ENCODE assay signal across 15 mouse cellular contexts in genomic region chr9:36435051-36435764, GRCm38 (mm10). TPM values are rescaled to one million over a fixed set of nuclear protein-coding genes. Genes with fewer than 3 reads are reported as not detected.
DNase-seq lines count a peak whose midpoint lies in the region.
"Had no signal": no experiment of that assay in that cellular context is flagged by ENCODE, and none has a peak within 500 bp of the region (broad histone marks: within the 10 kb centered on the region; RNA-seq: fewer than 3 reads in every experiment).

No protein-coding gene starts in this region.

- peak; percentile 18 for DNase-seq in kidney, postnatal 10 days
- DNase-seq in kidney, postnatal 25 days: no peak
- peak; percentile 36 for DNase-seq in urinary bladder, postnatal 25 days (ENCODE audit: low spot score)
- no peak for DNase-seq in urinary bladder, adult 2 months (ENCODE audit: low spot score)
- DNase-seq in R1 (ENCODE audit: low read depth, low spot score): peak; percentile 70
- DNase-seq in spleen, postnatal 14 days (ENCODE audit: low spot score in 2 of 2): no peak
- no peak for DNase-seq in cerebellum, adult 9-10 months

RNA-seq across cellular contexts. Expression of gene Gm7257, which starts 3.5 kb away (rescaled TPM):
- polyA plus RNA-seq in urinary bladder, adult 2 months (2012; rRNA removed): not detected in 2 replicates
- polyA plus RNA-seq: embryonic facial prominence, embryonic 15.5 days; forebrain, embryonic 13.5 days; kidney, embryonic 16.5 days; liver, adult 2 months; lung, embryonic 16.5 days; midbrain, postnatal 0 days; neural tube, embryonic 12.5 days; stomach, embryonic 15.5 days had no signal

RNA-seq across cellular contexts. Expression of gene Gm9513, which starts 40.2 kb away (rescaled TPM):
- not detected in 2 replicates for polyA plus RNA-seq in urinary bladder, adult 2 months (2012; rRNA removed)
- polyA plus RNA-seq: embryonic facial prominence, embryonic 15.5 days; forebrain, embryonic 13.5 days; kidney, embryonic 16.5 days; liver, adult 2 months; lung, embryonic 16.5 days; midbrain, postnatal 0 days; neural tube, embryonic 12.5 days; stomach, embryonic 15.5 days had no signal

Comparison
In these comparisons a context has a peak if more than half of its experiments do, and no peak if none do; other contexts are left out.
1. DNase-seq: peak in kidney, postnatal 10 days (single experiment), urinary bladder, postnatal 25 days (single experiment) and R1 (single experiment); none in kidney, postnatal 25 days (0 of 2), urinary bladder, adult 2 months (single experiment), spleen, postnatal 14 days (0 of 2) and cerebellum, adult 9-10 months (single experiment).